Mouse (Mus musculus): ENCODE data around the gene Atxn2.

Gene Atxn2

GRCm38 (mm10) chr5:121812526-121813243, 101.5 kb downstream of the Atxn2 start:
- no peak for ATAC-seq (ENCODE audit: insufficient number of reproducible peaks, low FRiP score, low TSS enrichment)

DNA sequence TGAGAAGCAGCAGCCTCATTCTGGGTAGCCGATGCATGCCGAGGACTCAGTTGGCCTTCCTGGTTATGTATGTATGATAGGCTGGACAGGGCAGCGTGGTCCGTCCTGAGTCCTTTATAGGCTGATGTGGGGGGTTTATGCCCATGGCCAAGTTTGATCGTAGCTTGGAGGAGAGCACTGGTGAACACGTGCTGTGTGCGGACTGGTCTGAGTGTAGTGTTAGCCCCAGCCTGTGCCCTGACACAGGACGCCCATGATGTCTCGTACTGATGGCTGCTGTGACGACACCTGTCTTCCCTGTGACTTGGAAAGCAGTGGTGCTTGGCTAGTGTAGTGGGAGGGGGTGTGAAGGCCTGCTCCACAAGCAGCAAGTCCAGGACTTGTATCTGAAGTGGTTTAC, 102.6 kb downstream of the Atxn2 start:
- ATAC-seq (ENCODE audit: insufficient number of reproducible peaks, low FRiP score, low TSS enrichment) = no peak

DNA sequence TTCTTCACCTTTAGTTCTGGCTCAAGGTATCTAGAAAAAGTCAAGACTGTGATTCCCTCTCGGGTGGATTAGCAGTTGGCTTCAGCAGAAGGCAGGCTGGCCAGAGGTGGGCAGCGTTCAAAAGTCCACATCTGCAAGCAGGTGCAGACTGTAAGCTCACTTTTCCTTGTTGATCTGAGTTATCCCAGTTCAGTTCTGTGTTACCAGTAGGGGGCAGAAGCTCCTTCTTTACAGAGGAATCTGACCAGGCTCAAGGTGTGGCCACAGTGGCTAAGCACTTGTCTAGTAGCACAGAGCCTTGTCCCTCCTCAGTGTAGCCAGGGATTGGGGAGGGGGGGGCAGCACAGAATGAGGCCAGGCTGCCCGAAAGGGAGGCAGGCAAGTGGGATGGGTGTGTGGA, 103.9 kb downstream of the Atxn2 start:
- peak; percentile 50; the same call in 1 of the 2 replicates for ATAC-seq (ENCODE audit: insufficient number of reproducible peaks, low FRiP score, low TSS enrichment)

- no peak for ATAC-seq (ENCODE audit: insufficient number of reproducible peaks, low FRiP score, low TSS enrichment)
These were observed 104.8 kb downstream of the Atxn2 start for GRCm38 (mm10) chr5:121815867-121816380.

GRCm38 (mm10) chr5:121816611-121817010, 105.5 kb downstream of the Atxn2 start:
- no peak for ATAC-seq (ENCODE audit: insufficient number of reproducible peaks, low FRiP score, low TSS enrichment)

GRCm38 (mm10) chr5:121817551-121817950, 106.4 kb downstream of the Atxn2 start:
- ATAC-seq (ENCODE audit: insufficient number of reproducible peaks, low FRiP score, low TSS enrichment) = no peak

GRCm38 (mm10) chr5:121818401-121818800, 107.3 kb downstream of the Atxn2 start:
- no peak for ATAC-seq (ENCODE audit: insufficient number of reproducible peaks, low FRiP score, low TSS enrichment)

DNA sequence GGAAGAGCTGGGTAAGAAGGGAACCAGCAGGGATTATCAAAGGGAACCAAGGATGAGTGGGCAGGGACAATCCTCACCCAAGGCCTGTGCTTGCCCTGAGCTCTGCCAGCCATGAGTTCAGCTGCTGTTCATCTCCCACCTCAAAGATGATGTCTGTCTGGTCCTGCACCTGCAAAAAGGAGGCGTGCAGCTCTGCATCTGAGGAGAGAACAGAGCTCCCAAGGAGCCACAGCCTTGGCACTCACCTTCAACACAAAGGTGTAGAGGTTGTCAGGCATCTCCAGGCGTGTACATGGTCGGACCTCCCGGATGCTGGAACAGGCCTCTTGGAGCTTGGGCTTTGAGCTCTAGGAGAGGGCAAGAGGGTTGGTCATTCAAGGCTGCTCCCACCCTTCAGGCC, 107.7 kb downstream of the Atxn2 start:
- no peak for ATAC-seq (ENCODE audit: insufficient number of reproducible peaks, low FRiP score, low TSS enrichment)

DNA sequence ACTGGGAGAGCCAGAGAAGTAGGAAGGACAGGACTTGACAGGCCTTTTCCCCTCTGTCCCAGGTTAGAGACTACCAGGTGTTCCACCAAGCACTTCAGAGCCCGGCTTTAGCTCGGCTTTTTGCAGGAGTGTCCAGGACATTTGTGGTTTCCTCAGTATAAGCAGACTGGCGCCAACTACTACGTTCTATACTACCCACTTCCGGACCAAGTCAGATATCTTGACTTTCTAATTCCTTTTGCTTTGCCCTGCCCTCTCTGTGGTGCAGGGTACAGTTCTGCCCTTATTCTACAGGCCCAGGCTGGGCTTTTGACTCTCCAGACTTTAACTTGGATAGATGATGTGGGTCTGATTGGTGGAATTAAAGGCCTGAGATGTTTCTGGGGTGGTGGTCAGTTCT, 108.4 kb downstream of the Atxn2 start:
- no peak for ATAC-seq (ENCODE audit: insufficient number of reproducible peaks, low FRiP score, low TSS enrichment)

DNA sequence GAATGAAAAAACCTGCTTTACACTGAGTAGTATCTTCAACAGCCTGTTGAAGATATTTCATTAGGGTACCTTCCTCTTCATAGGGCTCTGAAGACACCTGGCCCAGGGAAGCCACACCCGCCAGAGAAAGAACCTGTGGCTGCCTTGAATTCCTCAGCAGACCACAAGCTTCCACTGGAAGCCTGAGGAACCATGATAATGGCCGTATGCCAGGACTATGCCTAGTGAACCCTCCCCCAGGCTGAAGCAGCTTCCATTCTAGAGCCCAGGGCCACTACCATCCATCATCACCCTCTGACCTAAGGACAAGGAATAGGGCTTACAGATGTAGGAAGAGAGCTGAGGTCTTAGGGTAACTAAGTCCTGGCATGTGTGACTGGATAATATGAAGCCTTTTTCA, 109.0 kb downstream of the Atxn2 start:
- no peak for ATAC-seq (ENCODE audit: insufficient number of reproducible peaks, low FRiP score, low TSS enrichment)

DNA sequence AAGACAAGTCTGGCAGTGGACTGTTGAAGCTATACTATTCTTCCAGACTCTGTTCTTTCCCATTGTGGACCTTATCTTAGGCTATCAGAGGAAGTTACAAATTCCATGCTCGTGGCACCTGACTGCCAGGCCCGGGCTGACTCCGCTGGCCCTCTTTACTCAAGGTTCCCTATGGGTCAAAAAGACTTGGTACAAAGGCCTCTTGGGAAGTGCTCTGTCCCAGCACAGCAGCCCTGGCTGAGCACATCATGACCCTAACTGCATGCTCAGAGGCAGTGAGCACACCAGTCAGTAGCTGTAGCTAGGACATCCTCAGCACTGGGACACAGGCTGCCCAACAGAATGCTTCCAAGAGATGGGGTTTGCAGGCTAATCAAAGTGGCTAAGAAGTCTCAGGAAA, 109.5 kb downstream of the Atxn2 start:
- ATAC-seq (ENCODE audit: insufficient number of reproducible peaks, low FRiP score, low TSS enrichment) = no peak

- no peak for ATAC-seq (ENCODE audit: insufficient number of reproducible peaks, low FRiP score, low TSS enrichment)
These were observed 110.0 kb downstream of the Atxn2 start for GRCm38 (mm10) chr5:121821116-121821515.

DNA sequence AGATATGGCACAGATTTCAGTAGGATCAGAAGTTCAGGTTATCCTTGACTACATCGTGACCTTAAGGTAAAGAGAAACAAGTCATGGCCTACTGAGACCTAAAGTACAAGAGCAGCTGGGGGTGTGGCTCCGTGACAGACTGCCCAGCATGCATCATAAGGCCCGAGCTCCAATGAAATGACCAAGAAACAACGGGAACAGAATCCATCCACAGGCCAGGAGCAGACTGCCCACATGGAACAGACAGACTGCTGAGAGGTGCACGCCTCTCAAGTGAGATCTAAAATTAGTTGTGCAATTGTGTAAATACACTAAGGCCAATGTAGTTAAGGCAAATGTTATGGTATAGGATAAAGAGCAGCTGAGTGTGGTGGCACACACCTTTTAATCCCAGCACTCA, 110.4 kb downstream of the Atxn2 start:
- ATAC-seq (ENCODE audit: insufficient number of reproducible peaks, low FRiP score, low TSS enrichment) = no peak

DNA sequence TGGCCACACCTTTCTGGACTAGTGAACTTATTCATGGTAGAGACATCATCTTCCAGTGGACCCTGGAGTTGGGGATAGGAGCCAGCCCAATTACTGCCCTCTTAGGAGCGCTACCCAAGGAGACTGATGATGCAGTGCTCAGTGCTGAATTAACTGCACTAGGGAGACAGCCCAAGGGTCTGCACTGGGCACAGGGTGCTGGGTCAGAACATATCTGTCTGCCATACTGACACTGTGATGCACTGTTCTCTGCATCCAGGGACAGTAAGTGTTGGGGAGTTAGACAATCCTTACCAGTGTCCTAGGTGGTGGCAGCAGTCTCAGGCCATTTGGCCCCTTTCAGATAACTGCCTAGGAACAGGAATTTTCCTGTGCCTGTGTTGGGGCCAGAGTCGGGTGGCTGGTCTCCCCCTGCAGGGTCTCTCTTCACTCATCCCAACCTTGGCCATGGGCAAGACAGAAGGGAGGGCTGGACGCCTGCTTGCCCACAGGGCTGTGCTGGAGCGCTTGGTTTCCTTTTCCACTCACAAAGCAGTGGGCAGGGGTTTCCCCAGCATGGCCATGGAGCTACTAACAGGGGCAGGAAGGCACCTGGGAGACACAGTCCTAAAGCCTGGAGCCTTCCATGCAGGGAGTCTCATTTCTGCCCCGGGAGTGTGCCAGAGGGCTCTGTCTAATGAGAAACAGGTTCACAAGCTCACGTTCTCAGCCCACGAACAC, 111.8 kb downstream of the Atxn2 start:
- no peak for ATAC-seq (ENCODE audit: insufficient number of reproducible peaks, low FRiP score, low TSS enrichment)

DNA sequence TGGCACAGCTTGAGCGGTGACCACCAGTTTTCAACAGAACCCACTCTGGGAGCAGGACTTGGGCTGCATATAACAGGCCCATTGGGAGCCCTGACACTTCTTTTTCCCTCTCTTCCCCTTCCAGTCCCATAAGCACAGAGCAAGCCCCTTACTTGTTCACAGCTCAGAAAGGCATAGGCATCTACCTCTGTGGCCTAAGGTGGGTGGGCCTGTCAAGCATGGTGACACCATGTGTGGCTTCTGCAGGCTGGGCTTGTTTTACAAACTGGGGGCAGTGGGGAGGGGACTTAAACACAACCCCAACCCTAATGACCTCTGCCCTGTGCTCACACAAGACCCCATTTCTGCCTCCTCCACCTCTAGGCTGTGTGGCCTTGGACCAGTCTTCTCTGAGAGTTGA, 112.5 kb downstream of the Atxn2 start:
- ATAC-seq (ENCODE audit: insufficient number of reproducible peaks, low FRiP score, low TSS enrichment) = no peak

DNA sequence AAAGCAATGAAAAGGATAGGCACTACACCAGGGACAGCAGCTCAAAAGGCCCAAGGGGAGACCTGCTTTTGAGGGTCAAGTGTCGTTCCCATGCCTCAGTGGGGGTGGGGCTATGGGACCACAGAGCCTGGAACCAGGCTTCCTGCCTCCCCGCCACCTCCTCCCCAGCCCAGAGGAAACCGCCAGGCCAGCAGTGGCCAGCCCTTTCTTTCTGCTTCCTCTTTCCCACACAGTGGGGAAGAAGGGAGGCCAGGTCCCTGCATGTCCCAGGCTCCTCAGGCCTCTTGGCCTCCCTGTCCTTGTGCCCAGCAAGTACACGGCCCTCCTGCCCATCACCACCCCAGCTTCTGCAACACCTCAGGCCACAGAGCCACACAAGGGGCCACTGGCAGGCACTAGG, 113.0 kb downstream of the Atxn2 start:
- ATAC-seq (ENCODE audit: insufficient number of reproducible peaks, low FRiP score, low TSS enrichment) = no peak

DNA sequence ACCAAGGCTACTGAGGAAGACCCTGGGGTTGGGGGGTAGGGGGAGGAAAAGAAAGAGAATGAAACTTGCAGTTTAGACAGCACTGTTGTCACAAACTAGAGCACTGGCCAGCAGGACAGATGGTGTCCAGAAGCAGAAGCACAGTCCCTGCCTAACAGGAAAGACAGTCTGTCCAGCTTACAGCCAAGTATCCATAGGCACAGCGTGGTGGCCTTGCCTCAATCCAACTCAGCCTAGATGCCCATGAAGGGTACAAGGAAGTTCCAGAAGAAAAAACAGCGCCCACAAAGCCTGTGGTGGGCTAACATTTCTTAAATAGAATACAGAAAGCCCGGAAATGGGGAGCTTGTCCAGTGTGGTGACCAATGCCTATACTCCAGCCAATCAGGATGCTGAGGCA, 114.5 kb downstream of the Atxn2 start:
- ATAC-seq (ENCODE audit: insufficient number of reproducible peaks, low FRiP score, low TSS enrichment) = no peak

GRCm38 (mm10) chr5:121827876-121828275, 116.7 kb downstream of the Atxn2 start:
- no peak for ATAC-seq (ENCODE audit: insufficient number of reproducible peaks, low FRiP score, low TSS enrichment)

DNA sequence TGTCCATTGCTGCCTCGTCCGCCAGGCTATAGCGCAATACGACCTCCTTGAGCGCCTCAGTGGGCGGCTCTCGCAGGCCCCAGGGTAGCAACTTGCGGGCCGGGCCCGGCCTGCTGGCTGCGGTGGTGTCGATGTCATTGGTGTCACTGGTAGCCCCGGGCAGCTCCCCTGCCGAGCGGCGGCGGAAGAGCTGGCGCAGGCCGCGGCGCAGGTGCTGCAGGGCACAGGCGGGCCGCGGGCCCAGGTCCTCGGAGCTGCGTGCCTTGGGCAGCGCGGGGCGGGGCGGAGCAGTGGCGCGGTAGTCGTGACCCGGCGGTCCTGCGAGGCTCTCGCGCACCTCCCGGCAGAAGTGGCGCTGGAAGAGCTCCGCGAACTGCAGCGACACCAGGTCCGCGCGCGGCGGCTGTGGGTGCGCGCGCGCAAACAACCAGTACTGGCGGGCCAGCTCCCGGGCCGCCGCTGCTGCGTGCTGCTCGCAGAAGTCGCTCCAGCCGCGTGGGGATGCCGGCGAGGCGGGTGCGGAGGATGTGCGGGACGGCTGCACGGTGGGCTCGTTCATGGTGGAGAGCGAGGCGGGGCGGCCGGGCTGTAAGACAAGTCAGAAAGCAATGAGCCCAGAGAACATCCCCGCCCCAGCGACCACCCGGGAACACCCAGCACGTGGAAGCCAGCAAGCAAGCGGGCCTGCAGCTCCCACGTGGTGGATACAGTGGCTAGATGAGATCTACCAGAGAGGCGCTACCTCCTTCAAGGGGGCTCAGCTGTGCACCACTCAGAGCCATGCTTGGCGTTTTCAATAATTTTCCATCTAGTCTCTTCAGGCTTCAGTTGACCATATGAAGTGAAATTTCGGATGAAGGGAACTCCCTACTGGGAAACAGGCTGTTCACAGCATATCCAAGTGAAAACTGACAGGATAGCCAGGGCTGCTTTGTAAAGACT, 117.6 kb downstream of the Atxn2 start:
- ATAC-seq (ENCODE audit: insufficient number of reproducible peaks, low FRiP score, low TSS enrichment) = peak; percentile 32; the same call in 1 of the 2 replicates

- ATAC-seq (ENCODE audit: insufficient number of reproducible peaks, low FRiP score, low TSS enrichment) = no peak
These were observed 120.0 kb downstream of the Atxn2 start for GRCm38 (mm10) chr5:121831002-121831601.
